Mouse (Mus musculus) kidney, postnatal 25 days (tissue): Measurements from ENCODE around the gene Gsk3b.

Source experiments
- DNase-seq, 2 experiments: peaks; one replicate each; pipeline ENCODE4 v3.0.0; 2021; ENCODE audit warnings: mixed read lengths in 2 of 2

Gsk3b gene

DNA sequence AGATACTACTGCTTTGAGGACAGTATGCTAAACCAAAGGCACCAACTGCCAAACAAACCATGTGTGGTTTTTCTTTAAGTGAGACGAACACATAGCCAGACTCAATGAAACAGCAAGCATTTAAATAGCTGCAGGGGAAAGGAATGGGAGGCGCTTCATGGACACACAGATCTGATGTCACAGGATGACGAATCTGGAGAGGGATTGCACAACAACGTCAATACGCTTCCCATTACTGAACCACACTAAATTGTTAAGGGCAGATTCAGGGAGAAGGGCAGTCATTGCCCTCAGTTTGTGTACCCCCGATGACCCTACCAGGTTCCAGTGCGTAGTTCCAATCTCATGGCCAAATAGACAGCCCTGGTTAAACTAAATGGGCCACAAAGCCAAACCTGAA lies 197.0 kb downstream of the Gsk3b start:
- DNase-seq: no peak

DNA sequence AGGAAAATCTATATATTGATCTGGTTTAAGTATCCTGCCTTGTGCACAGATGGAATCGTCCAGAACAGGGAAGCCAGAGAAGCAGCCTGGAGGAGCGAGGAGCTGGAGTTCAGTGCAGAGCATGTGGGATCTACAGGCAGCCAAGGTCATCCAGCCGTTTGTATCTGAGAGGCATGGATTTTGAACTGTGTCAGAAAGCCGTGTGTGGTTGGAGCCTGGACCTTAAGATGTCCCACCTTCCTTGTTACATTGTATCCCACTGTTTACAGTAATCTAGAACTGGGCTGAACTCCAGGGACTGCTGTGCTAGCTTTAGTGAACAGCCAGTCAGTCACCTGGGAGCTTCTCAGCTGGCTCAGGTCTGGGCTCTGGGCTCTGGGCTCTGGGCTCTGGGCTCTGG lies 197.7 kb downstream of the Gsk3b start:
- DNase-seq: peak; percentile 27 to 69

DNA sequence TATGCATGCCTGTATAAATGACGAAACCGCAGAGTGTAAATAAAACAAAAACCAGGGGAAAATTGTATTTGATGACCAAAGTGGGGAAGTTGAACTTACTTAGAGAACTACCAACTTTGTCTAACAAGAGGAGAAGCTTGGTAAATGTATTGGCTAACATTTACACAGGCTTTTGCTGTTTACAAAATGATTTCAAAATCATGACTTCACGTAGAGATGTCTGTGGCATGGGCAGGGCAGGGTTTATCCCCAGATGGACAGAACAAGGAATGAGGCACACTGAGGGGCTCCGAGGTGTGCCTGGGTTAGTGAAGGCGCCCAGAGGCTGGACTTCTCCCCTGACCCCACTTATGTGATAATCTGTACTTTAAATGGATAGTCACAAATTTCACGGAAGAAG lies 198.6 kb downstream of the Gsk3b start:
- no peak for DNase-seq

- DNase-seq: no peak
These were observed 199.0 kb downstream of the Gsk3b start for GRCm38 (mm10) chr16:38287762-38288161.

DNA sequence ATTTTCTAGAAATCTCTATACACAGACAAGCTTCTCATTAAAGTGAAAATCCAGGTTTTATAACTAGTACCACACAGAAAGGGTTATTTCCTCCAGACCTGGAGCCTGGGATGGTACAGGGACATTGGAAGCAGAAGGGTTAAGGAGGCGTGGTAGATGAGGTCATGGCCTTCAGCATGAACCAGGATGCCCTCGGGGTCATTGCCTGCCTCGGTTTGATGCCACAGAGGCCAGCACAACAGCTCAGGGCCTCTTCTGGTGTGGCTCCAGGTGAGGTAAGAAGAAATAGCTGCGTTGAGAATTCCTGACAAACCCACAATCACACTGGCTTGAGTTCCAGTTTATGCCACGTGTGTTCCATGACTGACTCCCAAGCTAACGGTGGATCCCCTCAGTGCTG lies 200.1 kb downstream of the Gsk3b start:
- DNase-seq: peak; percentile 49 to 71

DNA sequence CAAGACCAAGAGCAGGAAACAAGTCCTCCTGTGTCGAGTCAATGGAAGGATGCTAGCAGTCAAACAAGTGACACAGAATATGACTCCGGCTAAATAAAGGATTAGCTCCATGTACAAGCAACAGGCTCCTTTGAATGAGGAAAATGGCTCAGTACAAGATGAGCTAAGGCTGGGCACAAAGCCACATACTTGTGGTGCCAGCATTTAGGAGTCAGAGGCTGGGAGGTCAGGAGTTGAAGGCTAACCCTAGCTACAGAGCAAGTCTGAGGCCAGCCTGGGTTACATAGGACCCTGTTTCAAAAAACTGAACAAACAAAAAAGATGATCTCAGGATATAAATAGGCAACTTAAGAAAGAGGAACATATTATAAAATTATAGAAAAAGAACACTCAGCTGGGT lies 201.3 kb downstream of the Gsk3b start:
- no peak for DNase-seq

DNA sequence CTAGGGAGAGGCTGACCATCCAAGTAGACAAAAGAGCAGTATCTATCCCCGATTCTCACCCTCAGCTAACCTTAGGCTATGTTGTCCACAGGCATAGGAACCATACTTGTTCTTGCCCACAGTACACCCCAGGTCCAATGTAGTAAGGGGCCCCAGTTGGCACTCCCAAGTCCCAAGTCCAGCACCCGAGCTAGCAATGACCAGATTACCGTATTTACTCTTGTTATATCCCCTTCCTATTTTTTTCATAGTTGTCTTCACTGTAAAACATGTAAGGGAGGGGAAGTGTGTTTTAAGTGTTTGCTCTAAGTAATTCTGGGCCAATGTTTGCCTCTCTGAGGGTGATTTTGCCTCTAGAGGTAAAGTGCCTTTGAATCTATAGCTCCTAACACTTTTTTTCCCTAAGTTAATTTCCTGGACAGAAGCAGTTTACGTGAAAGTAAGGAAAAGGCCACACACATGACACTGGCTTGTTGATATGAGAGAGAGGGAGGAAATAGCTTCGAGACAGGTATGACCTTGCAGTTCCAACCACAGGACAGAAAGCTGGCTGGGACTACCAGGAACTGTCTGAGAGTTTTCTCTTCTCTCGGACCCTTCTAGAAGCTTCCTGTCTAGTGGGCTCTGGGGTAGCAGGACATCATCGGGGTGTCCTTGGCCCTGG lies 206.0 kb downstream of the Gsk3b start, which contains the start of gene Nr1i2:
Gene Nr1i2, minus strand, starts transcription at position 140 of the 664 bp plus-strand sequence.
- peak; percentile 54 to 85 for DNase-seq

DNA sequence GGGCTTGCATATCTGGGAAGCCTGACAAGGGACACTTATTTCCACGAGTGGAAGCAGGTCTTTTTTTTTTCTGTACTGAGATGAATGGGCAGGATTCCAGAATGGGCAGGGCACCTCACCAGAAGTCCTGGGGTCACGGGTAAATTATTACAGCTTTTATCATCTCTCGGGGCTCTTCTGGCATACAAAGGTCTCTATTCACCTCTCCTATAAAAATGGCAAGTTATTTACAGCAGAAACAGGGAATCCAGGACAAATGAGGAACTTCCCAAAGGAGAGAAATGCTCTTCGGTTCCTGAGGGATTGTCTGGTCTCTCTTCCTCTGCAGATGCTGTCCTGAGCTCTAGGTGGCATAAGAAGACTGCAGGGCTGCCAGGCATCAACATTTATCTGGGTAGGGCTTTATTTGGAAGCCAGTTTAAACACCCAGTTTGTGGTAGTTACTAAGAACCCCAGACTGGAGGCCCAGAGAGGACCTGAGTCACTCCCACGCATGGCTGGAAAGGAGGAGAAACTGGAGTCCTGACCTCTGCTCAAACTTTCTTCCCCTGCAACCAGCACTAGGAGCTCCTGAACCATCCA lies 206.6 kb downstream of the Gsk3b start:
- peak; percentile 60 to 63 for DNase-seq
